Mouse (Mus musculus) limb, embryonic 11.5 days (tissue): Measurements from ENCODE around the gene Acoxl. TPM values are rescaled to one million over a fixed set of nuclear protein-coding genes. Genes with fewer than 3 reads are reported as not detected.
"Not testable (repeated sequence)": the region's sequence is repeated elsewhere in the genome, so short reads cannot be mapped to it uniquely, and the experiment has no call there.

ENCODE experiments used
- ATAC-seq: fragments of 200-750 bp; cut with Nextera tagmentation; 2 replicates; pipeline ENCODE4 v1.8.0; 2017; ENCODE audit warnings: low read depth; ENCODE audit not compliant: insufficient number of reproducible peaks, low FRiP score, low TSS enrichment
- DNase-seq: peaks from one replicate; pipeline ENCODE4 v3.0.0-alpha.2; 2015; ENCODE audit warnings: low spot score
- H3K27ac ChIP-seq: fragments of 300-500 bp; sonication (generic); replicated peaks from 2 replicates; pipeline ENCODE4 v1.5.1; 2014; ENCODE audit warnings: low read depth, mild to moderate bottlenecking, low read length
- H3K27me3 ChIP-seq: fragments of 300-500 bp; sonication (generic); 2 replicates; pipeline ENCODE4 v1.6.1; 2014; ENCODE audit warnings: mild to moderate bottlenecking, low read length, mixed read lengths; ENCODE audit not compliant: control insufficient read depth, insufficient read depth
- H3K36me3 ChIP-seq: fragments of 300-500 bp; sonication (generic); 2 replicates; pipeline ENCODE4 v1.6.1; 2014; ENCODE audit warnings: mild to moderate bottlenecking, low read length, moderate library complexity, mixed read lengths; ENCODE audit not compliant: control insufficient read depth, insufficient read depth
- H3K4me1 ChIP-seq: fragments of 300-500 bp; sonication (generic); 2 replicates; pipeline ENCODE4 v1.6.1; 2014; ENCODE audit warnings: low read length, mixed read lengths; ENCODE audit not compliant: control insufficient read depth, insufficient read depth
- H3K4me2 ChIP-seq: fragments of 300-500 bp; sonication (generic); 2 replicates; pipeline ENCODE4 v1.6.1; 2014; ENCODE audit warnings: low read depth, mild to moderate bottlenecking, moderate library complexity; ENCODE audit not compliant: severe bottlenecking
- H3K4me3 ChIP-seq: fragments of 300-500 bp; sonication (generic); 2 replicates; pipeline ENCODE4 v1.5.1; 2014; ENCODE audit warnings: low read depth, low read length
- H3K9ac ChIP-seq: fragments of 300-500 bp; sonication (generic); 2 replicates; pipeline ENCODE4 v1.6.1; 2014; ENCODE audit warnings: mild to moderate bottlenecking, low read length
- H3K9me3 ChIP-seq: fragments of 300-500 bp; sonication (generic); 2 replicates; pipeline ENCODE4 v1.6.1; 2016; ENCODE audit warnings: low read length; ENCODE audit not compliant: control insufficient read depth
- WGBS: fragments of 180-500 bp; shearing (Covaris S2); extraction: QIAGEN DNeasy Blood & Tissue Kit; methylation state at CpG from one replicate; pipeline ENCODE4 v1.1.7; 2014; 5-methylcytosine and 5-hydroxymethylcytosine counted together
- polyA plus RNA-seq: library from polyadenylated mRNA; unstranded; fragments of >200 nt; fragmentation: Nextera tagmentation; extraction: Ambion mirVana; gene quantifications from 2 replicates; pipeline ENCODE4 v1.2.1, GENCODE M21; 2014

Gene Acoxl
- polyA plus RNA-seq, 1 experiment from 2014 or later: 0.31 TPM

- ATAC-seq (no peak), DNase-seq (no peak)
Measured at GRCm38 (mm10) chr2:128096070-128096469, 257.4 kb downstream of the Acoxl start.

DNA sequence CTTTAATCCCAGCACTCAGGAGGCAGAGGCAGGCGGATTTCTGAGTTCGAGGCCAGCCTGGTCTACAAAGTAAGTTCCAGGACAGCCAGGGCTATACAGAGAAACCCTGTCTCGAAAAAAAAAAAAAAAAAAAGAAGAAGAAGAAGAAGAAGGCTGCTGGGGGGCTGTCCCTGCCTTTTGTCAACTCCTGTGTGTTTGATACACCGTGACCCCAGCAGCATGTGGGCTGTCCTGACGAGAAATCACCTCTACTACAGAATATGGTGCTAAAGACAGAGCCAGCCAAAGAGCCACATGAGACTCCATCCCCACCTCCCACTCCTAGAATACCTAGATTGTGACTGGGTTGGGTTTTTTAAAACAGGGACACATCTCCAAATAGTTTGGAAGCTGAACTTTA, 259.4 kb downstream of the Acoxl start:
- not testable (repeated sequence) for H3K9me3 ChIP-seq, DNase-seq, H3K27ac ChIP-seq, H3K4me2 ChIP-seq, H3K4me3 ChIP-seq, H3K9ac ChIP-seq, ATAC-seq, H3K4me1 ChIP-seq, H3K27me3 ChIP-seq, H3K36me3 ChIP-seq
- WGBS: 89% methylated on average over 4 of the region's 5 CpGs

More at GRCm38 (mm10) chr2:128096070-128096469, 257.4 kb downstream of the Acoxl start:
- 88% methylated on average over 1 of the region's 1 CpGs for WGBS
- Histone ChIP-seq H3K27me3 (no peaks in the 10 kb centered on the region), H3K4me3 (no peak overlapping the region), H3K36me3 (no peaks in the 10 kb centered on the region), H3K9me3 (no peaks in the 10 kb centered on the region), H3K4me2 (no peak overlapping the region), H3K27ac (no peak overlapping the region), H3K4me1 (no peaks in the 10 kb centered on the region), H3K9ac (no peak overlapping the region)

GRCm38 (mm10) chr2:128102086-128102485, 263.4 kb downstream of the Acoxl start:
- Histone ChIP-seq H3K36me3 (no peaks in the 10 kb centered on the region), H3K9me3 (no peaks in the 10 kb centered on the region), H3K4me2 (no peak overlapping the region), H3K4me1 (no peaks in the 10 kb centered on the region), H3K4me3 (no peak overlapping the region), H3K27ac (no peak overlapping the region), H3K9ac (no peak overlapping the region), H3K27me3 (no peaks in the 10 kb centered on the region)
- 92% methylated on average over 9 of the region's 9 CpGs for WGBS
- ATAC-seq: no peak
- no peak for DNase-seq

- 80% methylated on average over 5 of the region's 5 CpGs for WGBS
- DNase-seq: no peak
- no peak for ATAC-seq
- H3K9me3 ChIP-seq: no peaks in the 10 kb centered on the region
- no peak overlapping the region for H3K27ac ChIP-seq
- no peaks in the 10 kb centered on the region for H3K27me3 ChIP-seq
- H3K9ac ChIP-seq: no peak overlapping the region
- no peaks in the 10 kb centered on the region for H3K4me1 ChIP-seq
- no peaks in the 10 kb centered on the region for H3K36me3 ChIP-seq
- H3K4me3 ChIP-seq: no peak overlapping the region
- H3K4me2 ChIP-seq: no peak overlapping the region
Measured at GRCm38 (mm10) chr2:128104815-128105214, 266.1 kb downstream of the Acoxl start.

- WGBS: 88% methylated on average over 11 of the region's 11 CpGs
- no peak overlapping the region for H3K27ac ChIP-seq
Measured at GRCm38 (mm10) chr2:128105651-128106050, 267.0 kb downstream of the Acoxl start.

DNA sequence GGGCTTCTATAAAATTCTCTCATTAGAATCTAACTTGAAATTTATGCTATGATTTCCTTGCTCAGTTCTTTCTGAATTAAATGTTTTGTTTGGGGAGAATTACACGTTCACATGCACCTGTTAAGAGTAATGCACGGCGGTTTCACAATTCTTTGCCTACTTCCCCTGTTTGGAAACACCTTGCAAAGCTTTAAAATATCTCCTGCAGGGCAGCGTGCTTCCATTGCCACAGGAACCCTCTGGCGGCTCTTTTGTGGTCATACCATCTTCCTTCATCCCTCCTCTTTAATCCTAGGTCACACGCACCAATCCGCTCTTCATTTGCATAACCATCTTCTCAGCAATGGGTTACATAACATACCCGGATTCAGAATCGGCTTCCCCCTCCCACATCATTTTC, 272.9 kb downstream of the Acoxl start:
- H3K27me3 ChIP-seq: no peaks in the 10 kb centered on the region
- ATAC-seq (no peak), DNase-seq (no peak)
- H3K4me2 ChIP-seq: no peak overlapping the region
- H3K4me3 ChIP-seq: no peak overlapping the region
- H3K9me3 ChIP-seq: no peaks in the 10 kb centered on the region
- H3K27ac ChIP-seq: no peak overlapping the region
- no peak overlapping the region for H3K9ac ChIP-seq
- no peaks in the 10 kb centered on the region for H3K4me1 ChIP-seq
- 74% methylated on average over 9 of the region's 9 CpGs for WGBS
- H3K36me3 ChIP-seq: no peaks in the 10 kb centered on the region

More at GRCm38 (mm10) chr2:128105651-128106050, 267.0 kb downstream of the Acoxl start:
- no peaks in the 10 kb centered on the region for H3K27me3 ChIP-seq
- no peaks in the 10 kb centered on the region for H3K9me3 ChIP-seq
- ATAC-seq (no peak), DNase-seq (no peak)
- no peaks in the 10 kb centered on the region for H3K36me3 ChIP-seq
- H3K4me2 ChIP-seq: no peak overlapping the region
- H3K4me1 ChIP-seq: no peaks in the 10 kb centered on the region
- no peak overlapping the region for H3K4me3 ChIP-seq
- no peak overlapping the region for H3K9ac ChIP-seq

- Histone ChIP-seq H3K4me3 (no peak overlapping the region), H3K9me3 (no peaks in the 10 kb centered on the region), H3K9ac (no peak overlapping the region), H3K27ac (no peak overlapping the region), H3K27me3 (no peaks in the 10 kb centered on the region), H3K4me1 (no peaks in the 10 kb centered on the region), H3K36me3 (no peaks in the 10 kb centered on the region), H3K4me2 (no peak overlapping the region)
- ATAC-seq: no peak
- no peak for DNase-seq
- WGBS: 78% methylated on average over 3 of the region's 3 CpGs
Measured at GRCm38 (mm10) chr2:128114621-128115020, 275.9 kb downstream of the Acoxl start.

- H3K27me3 ChIP-seq: no peaks in the 10 kb centered on the region
- no peak for DNase-seq
- 59% methylated on average over 4 of the region's 4 CpGs for WGBS
- no peak overlapping the region for H3K4me3 ChIP-seq
- H3K27ac ChIP-seq: no peak overlapping the region
- H3K36me3 ChIP-seq: no peaks in the 10 kb centered on the region
- H3K9me3 ChIP-seq: no peaks in the 10 kb centered on the region
- H3K4me1 ChIP-seq: no peaks in the 10 kb centered on the region
- no peak overlapping the region for H3K4me2 ChIP-seq
- no peak overlapping the region for H3K9ac ChIP-seq
- ATAC-seq: no peak
Measured at GRCm38 (mm10) chr2:128115579-128115978, 276.9 kb downstream of the Acoxl start.

- Histone ChIP-seq H3K9ac (no peak overlapping the region), H3K4me3 (no peak overlapping the region), H3K4me2 (no peak overlapping the region), H3K27me3 (peaks cover 1% of the 10 kb centered on the region), H3K9me3 (no peaks in the 10 kb centered on the region), H3K27ac (no peak overlapping the region), H3K4me1 (peaks cover under 1% of the 10 kb centered on the region; the same call in 1 of the 2 replicates), H3K36me3 (no peaks in the 10 kb centered on the region)
- WGBS: 75% methylated on average over 7 of the region's 7 CpGs
- no peak for DNase-seq
- no peak for ATAC-seq
Measured at GRCm38 (mm10) chr2:128117605-128118004, 278.9 kb downstream of the Acoxl start.
